Mouse (Mus musculus) lung, adult 18-20 months (tissue): ENCODE data around the gene Gm28308.
A peak's percentile ranks its signal among the peaks of the same experiment; 100 is the strongest.

ENCODE experiments used
- DNase-seq, 2 experiments: peaks; one replicate each; pipeline ENCODE4 v3.0.0; 2022; ENCODE audit warnings: mixed read lengths in 2 of 2

The Gm28308 gene

DNA sequence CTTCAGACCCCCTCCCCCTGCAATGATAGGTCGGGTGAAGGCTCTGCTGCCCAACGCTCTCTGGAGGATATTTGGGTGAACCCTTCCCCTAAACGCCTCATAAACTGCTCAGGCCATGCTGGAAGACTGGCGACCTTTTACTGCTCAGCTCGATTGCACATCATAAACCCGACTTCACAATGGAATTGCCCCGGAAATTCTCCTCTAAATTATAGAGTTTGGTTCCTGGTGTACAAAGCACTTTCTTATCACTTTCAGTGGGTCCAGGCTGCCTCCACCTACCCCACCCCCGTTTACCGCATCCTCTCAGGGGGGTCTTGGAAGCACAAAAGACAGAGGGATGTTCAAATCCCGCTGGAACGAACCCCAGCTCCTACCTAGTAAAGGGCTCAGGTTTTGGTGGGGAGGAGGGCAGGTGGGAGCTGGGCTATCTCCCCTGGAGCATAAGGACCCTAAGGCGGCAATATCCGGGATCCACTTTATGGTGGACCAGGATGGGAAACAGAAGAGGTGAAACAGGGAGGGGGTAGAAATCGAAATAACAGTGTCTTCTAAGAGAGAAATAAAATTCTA is 5.6 kb upstream of the Gm28308 start:
- DNase-seq, result no peak

DNA sequence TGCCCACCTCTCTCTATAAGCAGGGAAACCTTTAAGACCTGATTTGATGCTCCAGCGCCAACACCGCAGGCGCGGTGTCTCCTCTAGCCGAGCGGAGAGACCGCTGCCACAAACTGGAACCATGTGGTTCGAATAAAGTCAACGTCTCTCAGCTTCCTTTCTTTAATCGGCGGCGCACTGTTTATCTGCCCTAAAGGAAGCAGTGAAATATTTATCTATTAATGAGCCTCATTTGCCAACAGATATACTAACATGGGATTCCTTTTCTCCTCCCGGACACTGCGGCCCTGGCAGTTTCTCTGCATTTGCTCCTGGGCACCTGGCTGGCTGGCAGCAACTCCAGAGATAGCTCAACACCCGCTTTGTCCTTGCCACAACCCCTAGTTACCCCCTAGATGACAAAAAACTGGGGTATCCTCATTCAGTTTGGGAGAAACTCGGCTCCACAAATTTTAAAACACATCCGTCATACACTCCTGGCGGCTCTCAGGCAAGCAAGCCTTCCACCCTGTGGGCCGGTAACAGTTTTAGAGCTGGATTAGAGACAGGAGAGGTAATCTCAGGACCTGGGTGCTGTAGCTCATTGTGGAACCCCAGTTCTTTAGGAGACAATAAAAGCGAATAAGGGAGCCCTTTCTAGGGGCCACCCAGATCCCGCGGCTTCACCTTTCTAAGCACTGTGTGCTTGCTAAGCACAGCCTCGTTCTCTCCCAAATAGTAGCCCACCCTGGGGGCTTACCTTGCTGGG is 4.9 kb upstream of the Gm28308 start:
- no peak for DNase-seq

DNA sequence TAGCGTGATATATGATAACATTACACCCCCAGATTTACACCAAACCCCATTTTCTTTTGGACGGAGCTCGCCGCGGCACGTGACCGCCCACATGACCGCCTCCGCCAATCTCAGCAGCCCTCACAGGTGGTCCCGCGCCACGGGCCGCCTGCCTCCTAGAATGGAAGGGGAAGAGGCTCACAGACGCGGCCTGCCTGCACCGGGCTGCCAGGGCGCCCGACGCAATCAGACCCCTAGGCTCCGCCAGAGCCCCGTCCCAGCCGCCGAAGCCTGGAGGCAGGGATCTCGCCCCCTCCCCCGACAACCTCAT is 4.3 kb upstream of the Gm28308 start:
- peak; percentile 59 to 60 for DNase-seq

DNA sequence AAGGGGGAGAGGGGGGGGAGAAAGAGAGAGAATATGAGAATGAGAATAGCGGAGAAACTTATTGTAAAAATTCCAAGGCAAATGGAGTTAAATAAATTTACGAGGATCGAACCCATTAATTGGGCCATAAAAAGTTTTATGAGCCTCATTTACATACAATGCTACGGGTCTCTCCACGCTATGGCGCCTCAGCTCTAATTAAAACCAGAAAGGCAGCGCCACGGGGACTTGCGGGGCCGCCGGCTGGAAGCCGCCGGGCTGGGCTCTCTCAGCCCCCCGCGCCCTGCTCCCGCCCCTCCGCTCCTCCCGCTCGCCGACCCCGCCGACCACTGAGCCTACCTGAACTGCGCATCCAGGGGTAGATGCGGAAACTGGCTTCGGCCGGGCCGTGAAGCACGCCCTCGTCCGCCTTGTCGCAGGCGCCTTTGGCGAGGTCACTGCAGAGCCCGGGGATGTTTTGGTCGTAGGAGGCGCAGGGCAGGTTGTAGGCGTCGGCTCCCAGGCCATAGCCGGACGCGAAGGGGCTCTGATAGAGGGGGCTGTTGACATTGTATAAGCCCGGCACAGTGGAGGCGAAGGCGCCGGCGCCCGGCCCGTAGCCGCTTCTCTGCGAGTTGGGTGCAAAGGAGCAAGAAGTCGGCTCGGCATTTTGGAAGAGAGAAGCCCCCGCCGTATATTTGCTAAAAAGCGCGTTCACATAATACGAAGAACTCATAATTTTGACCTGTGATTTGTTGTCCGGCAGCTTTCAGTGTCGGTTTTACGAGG is 3.7 kb upstream of the Gm28308 start:
- peak in 1 of 2 experiments; percentile 15 for DNase-seq

DNA sequence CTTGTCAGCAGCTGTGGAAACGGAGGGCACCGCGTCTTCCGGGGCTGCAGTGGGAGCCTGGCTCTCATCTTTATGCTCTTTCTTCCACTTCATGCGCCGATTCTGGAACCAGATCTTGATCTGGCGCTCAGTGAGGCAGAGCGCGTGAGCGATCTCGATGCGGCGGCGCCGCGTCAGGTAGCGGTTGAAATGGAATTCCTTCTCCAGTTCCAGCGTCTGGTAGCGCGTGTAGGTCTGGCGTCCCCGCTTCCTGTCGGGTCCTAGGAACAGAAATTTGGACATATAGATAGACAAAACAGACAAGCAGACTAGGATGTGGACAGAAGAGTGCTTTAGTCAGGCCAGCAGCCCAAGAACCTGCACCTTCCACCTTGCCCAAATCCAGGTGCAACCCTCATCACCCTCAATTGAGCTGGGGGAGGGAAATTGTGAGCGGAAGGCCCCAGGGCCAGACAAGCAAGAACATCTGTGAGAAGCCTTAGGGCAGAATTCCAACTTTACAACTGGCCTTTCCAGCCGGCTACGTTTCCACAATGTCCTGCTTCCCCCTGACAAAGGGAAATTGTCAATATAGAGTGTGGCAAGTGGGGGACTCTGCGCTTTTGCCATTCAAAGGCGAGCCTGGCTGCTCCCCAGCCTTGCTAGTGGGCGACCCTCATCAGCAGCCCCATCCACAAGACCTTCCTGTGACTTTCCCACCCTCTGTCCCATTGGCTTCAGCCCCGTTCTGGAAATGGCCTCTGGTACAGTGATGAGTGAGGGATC is 2.8 kb upstream of the Gm28308 start:
- peak in 1 of 2 experiments; percentile 2 for DNase-seq

DNA sequence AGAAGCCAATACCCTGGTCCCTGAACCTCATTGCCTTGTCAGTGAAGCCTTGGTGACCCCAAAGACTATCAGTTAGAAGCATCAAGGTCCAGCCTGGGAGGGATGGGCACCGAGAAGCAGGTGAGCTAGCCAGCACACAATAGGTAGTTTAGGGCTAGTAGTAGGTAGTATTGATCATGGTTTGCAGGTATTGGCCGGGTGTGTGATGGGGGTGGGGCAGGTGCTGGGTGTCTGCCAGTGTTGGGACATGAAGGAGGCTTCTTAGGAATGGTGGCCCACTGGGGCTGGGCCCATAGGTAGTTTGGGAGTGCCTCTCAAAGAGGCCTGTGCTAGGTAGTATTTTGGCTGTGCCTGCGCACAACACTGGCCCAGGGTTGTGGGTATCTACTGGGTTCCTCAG is 1.9 kb upstream of the Gm28308 start:
- DNase-seq, result peak in 1 of 2 experiments; percentile 3

DNA sequence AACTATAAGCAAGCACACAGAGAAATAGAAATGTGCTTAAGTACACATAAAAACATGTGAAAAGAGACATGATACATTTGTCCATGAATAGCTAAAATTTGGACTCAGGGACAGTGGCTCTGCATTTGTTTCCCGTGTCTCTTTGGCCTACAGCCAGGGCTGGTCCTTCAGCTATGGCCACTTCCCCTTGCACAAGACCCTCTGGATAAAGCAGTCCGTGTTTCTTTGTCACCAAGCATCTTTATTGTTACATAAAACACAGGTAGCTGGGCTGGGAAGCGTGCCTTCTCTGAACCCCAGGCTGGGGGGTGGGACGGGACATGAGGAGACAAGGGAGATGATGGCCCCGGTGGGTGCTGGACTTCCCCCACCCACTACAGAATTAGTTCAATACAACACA is 1.1 kb upstream of the Gm28308 start:
- no peak for DNase-seq

DNA sequence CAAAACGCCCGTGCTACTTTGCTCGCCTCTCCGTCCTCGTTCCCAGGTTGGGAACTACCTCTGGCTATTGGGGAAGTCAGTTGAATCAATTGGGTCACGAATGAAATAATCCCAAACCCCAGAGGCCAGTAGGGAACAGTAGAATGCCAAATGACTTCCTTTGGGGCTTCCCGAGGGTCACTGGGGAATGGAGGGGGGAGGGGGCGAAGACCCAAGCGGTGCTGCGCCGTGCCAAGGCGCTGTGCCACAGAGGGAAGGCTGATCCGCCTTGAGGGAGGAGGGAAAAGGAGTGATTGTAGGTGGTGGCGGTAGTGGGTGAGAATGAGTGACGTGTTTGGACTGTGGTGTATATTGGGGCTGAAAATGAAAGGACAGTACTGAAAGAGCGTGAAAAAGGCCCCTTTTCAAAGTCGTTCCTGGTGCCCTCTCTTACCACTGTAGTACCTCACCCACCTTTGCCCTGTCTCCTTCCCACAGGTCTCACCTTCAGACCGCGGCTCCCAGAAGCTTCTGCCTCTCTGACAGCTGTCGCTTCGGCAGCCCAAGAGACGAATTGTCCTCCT is 502 bp downstream of the Gm28308 start:
- peak in 1 of 2 experiments; percentile 15 for DNase-seq

DNA sequence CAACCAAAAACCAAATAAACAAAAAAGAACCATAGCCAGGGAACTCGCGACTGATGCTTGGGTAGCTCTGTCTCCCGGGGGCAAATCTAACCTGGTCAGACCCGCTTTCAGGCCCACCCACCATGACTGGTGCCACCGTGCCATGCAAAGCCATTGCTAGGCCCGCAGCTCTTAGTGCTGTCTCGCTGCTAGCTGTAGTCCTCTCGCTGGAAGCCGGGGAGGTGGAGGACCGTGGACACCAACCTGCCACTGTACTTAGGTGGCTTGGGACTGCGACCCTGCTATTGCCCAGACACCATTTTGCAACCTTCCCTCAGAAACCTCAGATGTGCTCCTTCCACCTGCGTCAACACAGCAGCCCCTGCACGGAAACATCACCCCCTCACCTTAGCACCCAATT is 1.2 kb downstream of the Gm28308 start:
- peak in 1 of 2 experiments; percentile 11 for DNase-seq

DNA sequence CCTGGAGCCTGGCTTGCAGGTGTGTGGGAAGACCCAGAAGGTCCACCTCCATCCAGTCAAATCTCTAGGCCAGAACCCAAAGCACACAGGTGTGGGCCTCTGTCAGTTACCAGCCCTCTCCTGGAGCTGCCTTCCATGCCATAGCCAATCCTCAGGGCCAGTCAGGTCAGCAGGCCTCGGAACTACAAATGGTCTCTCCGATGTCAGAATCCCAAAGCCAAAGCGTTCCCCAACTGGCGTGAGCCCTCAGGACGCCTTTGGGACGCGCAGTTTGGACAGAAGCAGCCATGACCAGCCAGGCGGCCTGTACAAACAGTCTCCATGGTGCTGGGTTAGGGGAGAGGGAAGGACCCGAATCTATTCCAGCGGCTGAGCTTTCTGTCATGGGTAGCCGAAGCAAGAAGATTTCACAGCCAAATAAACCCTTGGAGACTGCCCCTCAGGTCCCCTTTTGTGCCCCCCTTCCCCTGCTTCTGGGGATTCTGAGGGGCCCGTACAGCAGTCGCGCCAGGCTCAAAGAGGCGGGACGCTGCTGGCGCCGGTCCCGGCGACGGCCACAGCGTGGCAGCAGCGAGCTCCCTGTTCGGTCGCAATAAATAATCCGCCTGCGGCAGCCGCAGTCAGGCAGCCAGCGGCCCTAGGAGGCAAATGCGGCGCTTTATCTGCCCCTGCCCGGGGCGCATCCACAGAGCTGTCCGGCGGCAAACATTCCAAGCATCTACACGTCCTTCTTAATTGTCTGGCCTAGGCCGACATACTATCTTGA is 1.8 kb downstream of the Gm28308 start:
- peak; percentile 70 to 72 for DNase-seq

DNA sequence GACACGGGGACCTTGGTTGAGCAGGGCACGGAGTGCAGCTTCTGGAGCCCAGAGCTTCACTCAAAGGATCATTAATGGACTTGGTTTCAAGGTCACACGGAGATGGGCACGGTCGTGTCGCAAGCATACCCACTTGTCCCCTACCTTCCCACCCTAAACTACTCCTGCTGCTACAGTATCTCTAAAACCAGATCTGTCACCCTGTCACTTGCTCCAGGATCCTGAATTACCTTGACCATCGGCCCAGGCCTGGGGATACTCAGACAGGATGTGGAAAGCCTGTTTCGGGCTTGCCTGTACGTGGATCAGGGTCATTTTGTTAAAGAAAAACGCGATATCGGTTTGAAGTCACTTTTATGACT is 3.5 kb downstream of the Gm28308 start:
- DNase-seq, result no peak

DNA sequence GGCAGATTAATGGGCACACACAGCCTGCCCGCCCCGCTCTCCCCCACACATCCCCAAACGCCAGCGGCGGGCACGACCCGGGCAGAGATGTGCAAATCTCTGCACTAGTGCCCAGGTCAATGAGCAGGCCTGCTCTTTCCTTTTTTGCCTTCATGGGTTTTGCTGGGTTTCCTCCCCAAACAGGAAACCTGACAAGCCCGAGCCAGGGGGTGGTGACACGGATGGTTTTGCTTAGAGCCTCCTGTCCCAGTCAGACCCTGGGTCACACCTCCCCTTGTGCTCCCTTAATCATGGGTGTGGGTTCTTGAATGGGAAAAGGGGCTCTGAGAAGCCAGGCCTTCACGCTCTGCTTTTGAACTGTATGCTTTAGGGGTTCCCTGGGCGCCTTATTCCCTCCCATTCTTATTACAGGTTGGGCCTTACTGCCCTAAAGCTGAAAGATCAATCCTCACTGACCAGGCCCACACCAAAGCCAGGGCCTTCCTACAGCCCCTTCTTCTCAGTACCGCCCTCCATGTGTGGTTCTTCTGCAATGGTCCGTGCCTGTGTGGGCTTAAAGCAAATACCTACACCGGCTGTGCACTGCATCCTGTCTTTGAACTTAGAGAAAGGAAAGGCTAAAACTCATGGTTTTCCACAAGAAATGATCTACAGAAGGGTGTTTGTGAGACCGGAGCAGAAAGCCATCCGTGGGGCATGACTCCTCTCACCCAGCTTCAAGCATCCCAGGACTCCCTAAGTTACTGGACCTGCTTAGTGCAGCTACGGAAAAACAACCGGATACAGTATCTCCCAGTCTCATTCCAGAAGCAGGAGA is 4.1 kb downstream of the Gm28308 start:
- peak in 1 of 2 experiments; percentile 8 for DNase-seq

DNA sequence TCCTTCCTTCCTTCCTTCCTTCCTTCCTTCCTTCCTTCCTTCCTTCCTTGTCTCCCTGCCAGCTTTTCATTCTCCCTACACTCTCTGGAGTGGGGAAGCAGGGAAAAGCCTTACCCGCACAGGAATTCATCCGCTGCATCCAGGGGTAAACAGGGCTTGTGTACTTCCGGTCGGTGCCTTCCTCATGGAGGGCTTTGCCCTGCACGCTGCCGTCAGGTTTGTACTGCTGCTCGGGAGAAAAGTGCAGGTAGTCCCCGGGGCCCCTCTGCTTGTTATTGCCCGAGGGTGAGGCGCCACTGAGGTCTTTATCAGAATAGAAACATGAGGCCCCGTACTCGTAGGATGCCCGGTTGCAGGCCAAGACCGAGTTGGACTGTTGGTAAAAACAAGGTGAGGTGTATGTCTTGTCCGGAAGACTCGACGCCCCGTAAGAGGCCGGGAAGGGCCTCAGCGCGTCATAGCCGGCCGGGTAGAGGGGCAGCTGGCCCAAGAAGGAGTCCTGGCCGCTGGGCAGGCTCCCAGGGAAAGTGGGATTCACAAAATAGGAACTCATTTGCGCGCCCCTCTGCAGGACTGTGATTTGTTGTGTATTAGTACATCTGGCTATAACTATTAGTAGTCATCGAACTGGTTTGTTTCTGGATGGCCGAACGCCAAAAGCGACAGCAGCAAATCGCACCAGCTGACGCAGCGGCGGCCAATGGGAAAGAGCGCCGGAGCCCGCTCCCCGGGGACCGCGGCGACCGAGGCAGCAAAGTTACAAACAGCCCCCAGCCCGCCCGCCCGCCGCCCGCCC is 4.9 kb downstream of the Gm28308 start, which contains the start of gene Hoxa6:
Gene Hoxa6, minus strand, starts transcription at position 651 of the 796 bp plus-strand sequence.
- peak in 1 of 2 experiments; percentile 41 for DNase-seq

DNA sequence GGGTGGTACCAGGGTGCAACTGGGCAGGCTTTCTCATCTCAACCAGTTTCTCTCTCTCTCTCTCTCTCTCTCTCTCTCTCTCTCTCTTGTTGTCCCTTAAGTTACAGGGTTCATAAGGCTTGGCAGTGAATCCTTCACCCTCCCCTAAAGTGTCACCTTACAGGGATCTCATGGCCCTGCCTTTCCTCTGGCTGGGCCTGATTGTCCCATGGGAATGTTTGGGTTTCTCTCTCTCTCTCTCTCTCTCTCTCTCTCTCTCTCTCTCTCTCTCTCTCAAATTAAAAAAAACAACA is 5.5 kb downstream of the Gm28308 start:
- DNase-seq, result no peak

DNA sequence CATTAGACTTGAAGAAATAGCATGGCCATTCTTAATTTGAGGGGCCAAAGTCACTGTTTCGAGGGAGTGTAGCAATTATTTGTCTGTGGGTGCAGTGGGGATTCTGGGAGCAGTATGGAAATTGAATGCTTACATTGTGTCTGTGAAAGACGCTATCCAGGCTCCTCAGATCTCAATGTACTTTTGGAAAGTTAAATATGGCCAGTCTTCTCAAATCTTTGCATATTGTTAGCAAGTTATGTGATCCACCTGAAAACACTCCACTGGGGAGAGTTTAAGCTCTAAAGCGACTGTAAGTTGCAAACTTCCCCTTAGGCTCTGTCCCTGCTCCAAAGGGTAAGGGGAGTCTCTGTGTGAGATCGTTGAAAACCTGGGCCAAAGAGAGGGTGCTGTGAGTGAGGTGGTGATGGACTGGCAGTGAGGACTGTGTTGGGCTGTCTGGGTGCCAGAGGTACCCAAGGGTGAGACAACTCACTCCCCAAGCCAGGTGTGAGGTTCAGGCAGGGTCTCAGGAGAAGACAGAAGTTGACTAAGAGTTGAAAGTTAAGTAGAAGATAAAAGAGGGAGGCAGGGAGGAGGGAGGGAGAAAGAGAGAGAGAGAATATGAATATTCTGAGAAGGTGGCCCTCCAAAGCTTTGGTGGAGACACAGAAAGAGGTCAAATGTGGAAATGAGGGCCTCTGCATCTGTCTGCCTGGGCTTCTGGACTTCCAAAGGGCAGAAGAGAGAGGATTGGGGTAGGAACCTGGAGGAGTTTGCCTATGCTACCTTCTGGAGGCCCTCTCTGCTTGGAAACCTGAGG is 6.1 kb downstream of the Gm28308 start:
- peak in 1 of 2 experiments; percentile 3 for DNase-seq

DNA sequence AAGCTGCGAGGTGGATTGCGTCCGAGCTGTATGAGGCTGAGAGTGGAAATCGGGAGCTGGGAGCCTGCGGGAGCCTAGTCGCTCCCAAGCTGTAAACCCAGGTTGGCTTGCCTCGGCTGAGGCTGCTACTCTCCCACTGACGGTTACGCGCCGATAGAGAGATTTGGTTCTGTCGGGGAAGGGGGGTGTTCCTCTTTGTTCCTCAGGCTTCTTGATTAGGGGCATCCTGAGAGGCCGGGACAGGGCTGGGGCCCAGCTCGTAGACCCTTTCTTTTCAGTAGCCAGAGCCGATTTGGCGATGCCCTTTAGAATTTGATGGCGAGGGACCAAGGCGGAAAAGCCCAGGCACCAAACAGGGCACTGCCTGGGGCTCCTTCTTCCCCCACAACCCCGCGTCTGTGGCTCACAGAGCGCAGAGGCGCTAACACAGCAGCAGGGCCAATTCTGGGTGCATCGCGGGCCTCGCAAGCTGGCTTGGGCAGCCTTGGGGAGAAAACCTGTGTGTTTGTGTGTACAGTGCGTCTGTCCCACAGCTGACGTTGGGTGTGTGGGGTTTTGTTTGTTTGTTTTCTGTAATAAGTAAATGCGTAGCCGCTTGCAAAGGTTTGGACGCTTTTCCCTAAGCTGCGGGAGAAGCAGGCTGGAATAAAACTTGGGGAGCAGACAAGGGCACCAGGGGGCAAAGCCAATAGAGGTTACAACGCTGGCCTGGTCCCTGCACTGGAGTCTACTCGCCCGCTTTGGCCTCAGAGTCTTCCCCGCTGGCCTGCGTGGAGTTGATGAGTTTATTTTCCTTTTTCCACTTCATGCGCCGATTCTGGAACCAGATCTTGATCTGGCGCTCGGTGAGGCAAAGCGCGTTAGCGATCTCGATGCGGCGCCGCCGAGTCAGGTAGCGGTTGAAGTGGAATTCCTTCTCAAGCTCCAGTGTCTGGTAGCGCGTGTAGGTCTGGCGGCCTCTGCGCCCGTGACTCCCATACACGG is 7.2 kb downstream of the Gm28308 start:
- DNase-seq, result peak in 1 of 2 experiments; percentile 4

DNA sequence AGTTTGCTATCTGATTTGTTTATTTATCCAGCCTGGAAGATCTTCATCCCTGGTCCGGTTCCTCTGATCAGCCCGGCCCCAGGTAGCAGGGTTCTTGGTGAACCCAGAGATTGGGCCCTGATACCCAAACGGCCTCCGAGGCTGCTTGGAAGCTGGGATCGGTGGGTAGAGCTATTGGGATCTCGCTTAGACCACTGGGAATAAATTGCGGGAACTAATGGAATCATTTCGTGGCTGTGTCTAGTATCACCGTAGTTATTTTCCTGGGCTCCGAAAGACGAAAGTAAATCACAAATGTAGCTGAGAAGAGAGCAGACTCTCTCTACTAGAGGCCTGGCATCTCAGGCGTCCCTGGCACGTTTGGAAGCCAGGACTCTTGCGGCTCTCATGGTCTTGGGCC is 7.9 kb downstream of the Gm28308 start:
- peak in 1 of 2 experiments; percentile 2 for DNase-seq

DNA sequence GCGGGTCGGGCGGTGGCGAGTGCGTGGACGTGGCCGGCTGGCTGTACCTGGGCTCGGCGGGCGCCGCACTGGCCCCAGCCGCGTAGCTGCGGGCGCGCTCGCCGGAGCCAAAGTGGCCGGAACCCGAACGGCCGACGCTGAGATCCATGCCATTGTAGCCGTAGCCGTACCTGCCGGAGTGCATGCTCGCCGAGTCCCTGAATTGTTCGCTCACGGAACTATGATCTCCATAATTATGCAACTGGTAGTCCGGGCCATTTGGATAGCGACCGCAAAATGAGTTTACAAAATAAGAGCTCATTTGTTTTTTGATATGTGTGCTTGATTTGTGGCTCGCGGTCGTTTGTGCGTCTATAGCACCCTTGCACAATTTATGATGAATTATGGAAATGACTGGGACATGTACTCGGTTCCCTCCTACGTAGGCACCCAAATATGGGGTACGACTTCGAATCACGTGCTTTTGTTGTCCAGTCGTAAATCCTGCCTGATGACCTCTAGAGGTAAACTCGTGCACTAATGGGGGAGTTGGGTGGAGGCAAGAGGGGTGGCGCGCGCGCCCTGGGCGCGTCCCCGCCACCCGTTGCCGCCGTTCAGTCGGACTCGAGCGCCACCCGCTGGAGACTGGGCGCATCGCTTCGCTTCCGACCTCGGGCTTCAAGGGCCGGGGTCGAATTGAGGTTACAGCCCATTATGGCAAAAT is 8.9 kb downstream of the Gm28308 start, which contains the start of gene Hoxa5:
Gene Hoxa5, minus strand, starts transcription at position 538 of the 703 bp plus-strand sequence.
- DNase-seq, result peak; percentile 81 to 88
